Mouse (Mus musculus) spleen, adult 10 weeks (tissue): ENCODE measurements around the gene Gapdhs. TPM values are rescaled to one million over a fixed set of nuclear protein-coding genes. Genes with fewer than 3 reads are reported as not detected.

Experiments used
- polyA plus RNA-seq: library from polyadenylated mRNA; stranded (reverse); fragments of 350-450 nt; fragmentation: Illumina TruSeq; extraction: RNeasy Lipid Tissue Mini Kit (QIAGEN cat#74804); gene quantifications from one replicate; pipeline ENCODE4 v1.2.3, GENCODE M21; 2015; ENCODE audit warnings: low replicate concordance; ENCODE audit not compliant: insufficient read depth

Gene Gapdhs
- polyA plus RNA-seq, result not detected

GRCm38 (mm10) chr7:30743617-30744016, at the start of gene Gapdhs:
Gapdhs (minus strand) TSS chr7:30743681.

GRCm38 (mm10) chr7:30787377-30788022, 44.0 kb upstream of the Gapdhs start, which contains the start of gene Krtdap:
Krtdap (plus strand) TSS chr7:30787896.

DNA sequence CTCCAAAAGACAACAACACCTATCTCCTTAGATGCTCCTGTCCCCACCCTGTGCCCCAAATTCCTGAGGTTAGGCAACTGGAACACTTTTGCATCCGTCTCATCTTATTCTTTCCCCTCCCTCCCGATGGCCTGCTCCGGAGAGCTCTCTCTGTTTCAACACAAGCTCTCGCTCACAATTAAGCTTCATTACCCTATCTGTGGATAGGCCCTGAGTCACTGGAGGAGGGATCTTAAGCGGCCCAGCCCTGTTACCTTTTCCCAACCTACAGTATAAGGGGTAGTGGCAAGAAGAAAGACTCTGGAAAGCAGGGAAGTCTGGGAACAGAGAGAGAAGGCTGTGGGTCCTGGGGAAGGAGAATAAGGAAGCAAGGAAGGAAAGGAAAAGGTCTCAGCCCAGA, 20.0 kb upstream of the Gapdhs start, which contains the start of gene Dmkn:
TSS of gene Dmkn (plus strand) at position 301 of the 400 bp plus-strand sequence.

DNA sequence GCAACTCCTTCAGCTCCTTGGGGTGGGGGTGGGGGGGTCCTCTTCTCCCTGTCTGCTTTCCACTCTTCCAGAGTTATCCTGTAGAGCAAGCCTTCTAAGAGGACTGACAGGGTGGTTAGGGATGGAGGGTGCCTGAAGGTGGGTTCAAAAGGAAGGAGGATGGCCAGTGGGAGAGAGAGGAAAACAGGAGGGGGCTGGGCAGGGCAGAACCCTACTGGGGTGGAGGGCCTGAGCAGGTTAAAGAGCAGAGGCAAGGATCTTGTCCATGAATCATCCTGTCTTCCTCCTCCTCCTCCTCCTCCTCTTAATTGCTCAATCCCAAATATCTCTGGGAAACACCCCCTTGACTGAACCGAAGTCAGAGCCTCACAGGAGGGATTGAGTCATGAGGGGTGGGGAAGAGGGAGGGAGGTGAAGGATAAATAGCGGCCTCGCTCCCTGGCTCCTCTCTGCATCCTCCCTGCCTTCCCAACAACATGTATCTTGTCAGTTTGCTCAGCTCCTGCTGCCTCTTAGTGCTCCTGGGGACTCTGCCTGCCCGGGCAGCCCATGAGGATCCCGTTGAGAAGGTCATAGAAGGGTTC, 7.7 kb upstream of the Gapdhs start, which contains the start of gene Sbsn:
TSS of gene Sbsn (plus strand) at position 386 of the 584 bp plus-strand sequence.

DNA sequence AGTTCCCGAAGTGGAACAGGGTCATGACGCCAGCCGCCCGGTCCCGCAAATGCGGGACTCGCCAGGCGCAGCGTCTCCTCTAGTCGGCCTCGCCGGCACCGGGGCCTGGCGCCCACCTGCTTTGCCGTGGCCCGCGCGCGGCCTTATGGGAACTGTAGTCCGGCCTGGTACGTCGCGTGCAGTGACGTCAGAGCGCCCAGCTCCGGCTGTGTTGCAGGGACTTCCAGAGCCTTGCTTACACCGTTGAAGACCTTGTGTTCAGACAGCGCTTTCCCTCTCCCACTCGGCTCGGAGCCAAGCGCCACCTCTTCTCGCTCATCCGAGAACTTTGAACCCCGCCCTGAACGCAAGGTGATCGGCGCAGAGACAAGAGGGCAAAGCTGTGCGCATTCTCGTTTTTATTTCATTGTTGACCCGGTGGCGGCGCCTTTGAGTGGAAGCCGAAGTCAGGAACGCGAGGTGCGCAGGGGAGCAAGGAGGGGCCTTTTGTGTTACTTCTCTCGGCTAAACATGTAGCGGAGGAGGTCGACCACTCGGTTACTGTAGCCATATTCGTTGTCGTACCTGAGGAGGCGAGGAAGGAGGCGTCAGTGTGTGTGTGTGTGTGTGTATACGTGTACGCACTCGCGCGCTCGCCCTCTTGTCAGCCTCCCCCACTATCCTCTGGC, 14.0 kb downstream of the Gapdhs start, which contains the start of gene Tmem147:
TSS of gene Tmem147 (minus strand) at position 145 of the 668 bp plus-strand sequence.

GRCm38 (mm10) chr7:30711942-30712341, 31.5 kb downstream of the Gapdhs start, which contains the start of gene Atp4a:
Atp4a (plus strand) TSS chr7:30712209.

GRCm38 (mm10) chr7:30698589-30698988, 44.9 kb downstream of the Gapdhs start, which contains the start of gene 2200002J24Rik:
2200002J24Rik (plus strand) TSS chr7:30698926.

Other genes with a start within 250 kb of the Gapdhs start
- 2.3 TPM for gene Arhgap33, start 208.6 kb downstream of the Gapdhs start, polyA plus RNA-seq
- 6.5 TPM for gene Hspb6, start 191.5 kb downstream of the Gapdhs start, polyA plus RNA-seq
- 6.0 TPM for gene Proser3, start 191.4 kb downstream of the Gapdhs start, polyA plus RNA-seq
- 50.0 TPM for gene Lin37, start 183.8 kb downstream of the Gapdhs start, polyA plus RNA-seq
- 48.4 TPM for gene U2af1l4, start 180.4 kb downstream of the Gapdhs start, polyA plus RNA-seq
- 21.5 TPM for gene Gm49396, start 180.3 kb downstream of the Gapdhs start, polyA plus RNA-seq
- gene Psenen, start 180.1 kb downstream of the Gapdhs start, polyA plus RNA-seq, result 134 TPM
- gene Igflr1, start 178.3 kb downstream of the Gapdhs start, polyA plus RNA-seq, result not detected
- 45.0 TPM for gene Kmt2b, start 155.0 kb downstream of the Gapdhs start, polyA plus RNA-seq
- 2.5 TPM for gene Zbtb32, start 144.8 kb downstream of the Gapdhs start, polyA plus RNA-seq
- 0.22 TPM for gene Upk1a, start 130.8 kb downstream of the Gapdhs start, polyA plus RNA-seq
- gene Cox6b1, start 117.5 kb downstream of the Gapdhs start, polyA plus RNA-seq, result 519 TPM
- gene Etv2, start 107.8 kb downstream of the Gapdhs start, polyA plus RNA-seq, result not detected
- 12.1 TPM for gene Rbm42, start 93.4 kb downstream of the Gapdhs start, polyA plus RNA-seq
- 27.1 TPM for gene Haus5, start 78.7 kb downstream of the Gapdhs start, polyA plus RNA-seq
- not detected for gene Pmis2, start 72.1 kb downstream of the Gapdhs start, polyA plus RNA-seq
- gene 2200002J24Rik, start 44.8 kb downstream of the Gapdhs start, polyA plus RNA-seq, result not detected
- not detected for gene Atp4a, start 31.5 kb downstream of the Gapdhs start, polyA plus RNA-seq
- 51.8 TPM for gene Tmem147, start 14.1 kb downstream of the Gapdhs start, polyA plus RNA-seq
- gene Sbsn, start 7.8 kb upstream of the Gapdhs start, polyA plus RNA-seq, result 5.4 TPM
- 0.43 TPM for gene Dmkn, start 20.1 kb upstream of the Gapdhs start, polyA plus RNA-seq
- not detected for gene Krtdap, start 44.2 kb upstream of the Gapdhs start, polyA plus RNA-seq
- gene Ffar2, start 80.1 kb upstream of the Gapdhs start, polyA plus RNA-seq, result 23.9 TPM
- 0.41 TPM for gene Ffar3, start 112.5 kb upstream of the Gapdhs start, polyA plus RNA-seq
- gene Ffar1, start 117.9 kb upstream of the Gapdhs start, polyA plus RNA-seq, result 29.4 TPM
- gene Cd22, start 136.7 kb upstream of the Gapdhs start, polyA plus RNA-seq, result 692 TPM
- gene Mag, start 171.2 kb upstream of the Gapdhs start, polyA plus RNA-seq, result 1.0 TPM
- gene Hamp2, start 181.0 kb upstream of the Gapdhs start, polyA plus RNA-seq, result not detected
- gene Hamp, start 200.4 kb upstream of the Gapdhs start, polyA plus RNA-seq, result not detected
- 183 TPM for gene Usf2, start 213.1 kb upstream of the Gapdhs start, polyA plus RNA-seq
- gene Lsr, start 229.8 kb upstream of the Gapdhs start, polyA plus RNA-seq, result 2.4 TPM
- 0.69 TPM for gene Fam187b, start 230.1 kb upstream of the Gapdhs start, polyA plus RNA-seq